Mouse (Mus musculus) liver, embryonic 12.5 days (tissue): ENCODE results near the gene Slc46a1. TPM values are rescaled to one million over a fixed set of nuclear protein-coding genes. Genes with fewer than 3 reads are reported as not detected.
A peak's percentile ranks its signal among the peaks of the same experiment; 100 is the strongest.

Experiments
- ATAC-seq: fragments of 200-750 bp; cut with Nextera tagmentation; 2 replicates; pipeline ENCODE4 v1.8.0; 2017; ENCODE audit warnings: moderate number of reproducible peaks, mild to moderate bottlenecking, moderate library complexity
- H3K27ac ChIP-seq: fragments of 300-500 bp; sonication (generic); 2 replicates; pipeline ENCODE4 v1.5.1; 2016; ENCODE audit warnings: mild to moderate bottlenecking
- H3K27me3 ChIP-seq: fragments of 300-500 bp; sonication (generic); replicated peaks from 2 replicates; pipeline ENCODE4 v1.6.1; 2016; ENCODE audit warnings: mild to moderate bottlenecking, moderate library complexity
- H3K36me3 ChIP-seq: fragments of 300-500 bp; sonication (generic); 2 replicates; pipeline ENCODE4 v1.6.1; 2016; ENCODE audit warnings: mild to moderate bottlenecking, moderate library complexity
- H3K4me1 ChIP-seq: fragments of 300-500 bp; sonication (generic); 2 replicates; pipeline ENCODE4 v1.6.1; 2016
- H3K4me2 ChIP-seq: fragments of 300-500 bp; sonication (generic); 2 replicates; pipeline ENCODE4 v1.6.1; 2016; ENCODE audit warnings: mild to moderate bottlenecking, moderate library complexity
- H3K4me3 ChIP-seq: fragments of 300-500 bp; sonication (generic); 2 replicates; pipeline ENCODE4 v1.5.1; 2016; ENCODE audit warnings: mild to moderate bottlenecking, moderate library complexity
- H3K9ac ChIP-seq: fragments of 300-500 bp; sonication (generic); 2 replicates; pipeline ENCODE4 v1.6.1; 2016; ENCODE audit warnings: mild to moderate bottlenecking, moderate library complexity
- H3K9me3 ChIP-seq: fragments of 300-500 bp; sonication (generic); replicated peaks from 2 replicates; pipeline ENCODE4 v1.6.1; 2016; ENCODE audit warnings: mild to moderate bottlenecking, moderate library complexity
- WGBS: fragments of 180-500 bp; shearing (Covaris S2); methylation state at CpG from one replicate; pipeline ENCODE4 v1.1.7; 2016; ENCODE audit not compliant: insufficient replicate concordance; 5-methylcytosine and 5-hydroxymethylcytosine counted together
- polyA plus RNA-seq: library from polyadenylated mRNA; unstranded; fragments of >200 nt; fragmentation: Nextera tagmentation; extraction: Ambion mirVana; gene quantifications from 2 replicates; pipeline ENCODE4 v1.2.1, GENCODE M21; 2016

Gene Slc46a1
- polyA plus RNA-seq, 1 experiment from 2014 or later = 6.3 TPM

GRCm38 (mm10) chr11:78512025-78512957, 46.8 kb downstream of the Slc46a1 start, which contains the start of the genes Tmem199 and Poldip2:
Tmem199 (minus strand) TSS chr11:78512172.
Poldip2 (plus strand) TSS chr11:78512193.
- under 1% methylated on average over 67 of the region's 67 CpGs for WGBS
- H3K4me2 ChIP-seq = peak within 1 kb of the TSS; percentile 92
- H3K27ac ChIP-seq = peak within 1 kb of the TSS; percentile 84
- ATAC-seq = peak; percentile 95
- peaks cover 62% of the 10 kb centered on the region for H3K36me3 ChIP-seq
- peak within 1 kb of the TSS; percentile 86 for H3K4me3 ChIP-seq
- H3K27me3 ChIP-seq = no peaks in the 10 kb centered on the region
- peaks cover 25% of the 10 kb centered on the region for H3K4me1 ChIP-seq
- H3K9ac ChIP-seq = peak within 1 kb of the TSS; percentile 95
- no peaks in the 10 kb centered on the region for H3K9me3 ChIP-seq

DNA sequence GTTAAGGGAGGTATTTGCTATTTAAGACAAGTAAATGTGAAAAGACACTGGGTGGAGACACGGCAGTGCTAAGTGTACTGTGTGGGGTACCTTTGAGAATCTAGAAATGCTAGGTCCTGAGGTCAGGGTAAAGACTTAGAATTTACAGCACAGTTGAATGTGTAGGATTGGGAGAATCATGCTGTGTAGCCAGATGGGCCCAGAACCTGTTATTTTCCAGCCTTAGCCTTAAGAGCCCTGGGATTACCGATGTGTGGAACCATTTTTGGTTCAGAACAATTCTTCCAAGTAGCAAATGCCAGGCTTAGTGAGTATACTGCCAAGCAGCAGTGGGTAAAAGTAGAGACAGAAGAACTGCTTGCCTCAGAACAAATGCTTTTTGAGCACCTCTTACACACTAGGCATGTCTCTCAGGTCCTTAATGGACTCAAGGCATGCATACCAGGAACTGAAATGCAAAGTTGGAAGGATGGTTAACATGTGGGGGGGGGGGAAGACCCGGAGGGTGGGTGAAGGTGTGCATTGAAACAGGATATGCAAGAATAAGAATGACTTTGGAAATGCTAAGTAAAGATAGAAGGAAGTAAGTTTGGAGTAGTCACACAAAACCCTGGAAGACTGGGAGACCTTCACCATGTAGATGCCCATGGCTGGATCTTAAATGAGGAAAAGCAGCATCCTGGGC, 47.8 kb downstream of the Slc46a1 start:
- Histone ChIP-seq H3K4me1 (peaks cover 25% of the 10 kb centered on the region), H3K27me3 (no peaks in the 10 kb centered on the region), H3K4me2 (peak overlapping the region; percentile 92), H3K9me3 (no peaks in the 10 kb centered on the region), H3K27ac (0 out of 2 replicates have a peak overlapping the region, but pooled peaks have one; percentile 84), H3K9ac (peak overlapping the region; percentile 95), H3K36me3 (peaks cover 62% of the 10 kb centered on the region), H3K4me3 (peak overlapping the region; percentile 86)
- WGBS = 63% methylated on average over 3 of the region's 3 CpGs
- ATAC-seq = no peak

DNA sequence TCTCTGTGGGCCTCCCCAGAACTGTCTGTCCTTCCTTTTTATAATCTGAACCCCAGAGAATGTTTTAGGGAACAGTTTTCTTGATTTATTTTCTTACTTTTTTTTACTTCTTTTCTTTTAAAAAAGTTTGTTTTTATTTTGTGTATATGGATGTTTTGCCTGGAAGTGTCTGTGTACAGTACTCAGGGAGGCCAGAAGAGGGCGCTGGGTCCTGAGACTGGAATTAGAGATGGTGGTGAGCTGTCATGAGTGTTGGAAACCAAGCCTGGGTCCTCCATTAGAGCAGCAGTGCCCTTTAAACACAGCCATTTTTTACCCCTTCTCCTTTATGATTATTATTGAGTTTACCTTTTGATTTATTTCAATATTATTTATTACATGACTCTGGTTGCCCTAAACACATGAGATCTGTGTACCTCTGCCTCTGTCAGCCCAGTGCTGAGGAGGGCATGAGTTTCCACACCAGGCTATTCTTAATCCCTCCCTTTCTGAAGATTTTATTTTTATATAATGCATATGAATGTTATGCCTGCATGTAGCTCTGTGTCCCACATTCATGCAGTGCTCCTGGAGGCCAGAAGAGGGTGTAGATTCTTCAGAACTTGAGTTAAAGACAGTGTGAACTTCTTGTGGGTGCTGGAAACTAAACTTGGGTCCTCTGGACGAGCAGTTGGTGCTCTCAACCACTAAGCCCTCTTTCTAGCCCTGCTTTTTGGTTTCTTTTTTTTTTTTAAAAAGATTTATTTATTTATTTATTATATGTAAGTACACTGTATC, 50.2 kb downstream of the Slc46a1 start:
- no peaks in the 10 kb centered on the region for H3K27me3 ChIP-seq
- no peak overlapping the region for H3K27ac ChIP-seq
- WGBS = 44% methylated on average over 2 of the region's 2 CpGs
- no peak for ATAC-seq
- H3K4me1 ChIP-seq = peaks cover 24% of the 10 kb centered on the region
- H3K4me3 ChIP-seq = no peak overlapping the region
- H3K36me3 ChIP-seq = peaks cover 67% of the 10 kb centered on the region
- no peaks in the 10 kb centered on the region for H3K9me3 ChIP-seq
- H3K4me2 ChIP-seq = no peak overlapping the region
- no peak overlapping the region for H3K9ac ChIP-seq

DNA sequence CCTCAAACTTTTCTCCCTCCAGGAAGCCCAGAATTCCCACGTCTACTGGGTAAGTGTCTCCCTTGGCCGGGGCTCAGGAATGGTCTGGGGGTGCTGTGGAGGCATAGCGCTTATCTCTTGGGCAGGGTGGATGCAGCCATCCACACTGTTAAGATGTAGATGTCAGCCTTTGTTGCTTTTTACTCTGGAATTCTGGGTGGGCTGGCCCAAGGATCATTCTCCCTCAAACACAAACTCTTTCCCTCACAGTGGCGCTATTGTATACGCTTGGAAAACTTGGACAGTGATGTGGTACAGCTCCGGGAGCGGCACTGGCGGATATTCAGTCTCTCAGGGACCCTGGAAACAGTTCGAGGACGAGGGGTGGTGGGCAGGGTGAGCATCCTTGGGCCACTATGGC, 53.4 kb downstream of the Slc46a1 start:
- H3K9me3 ChIP-seq = no peaks in the 10 kb centered on the region
- no peaks in the 10 kb centered on the region for H3K27me3 ChIP-seq
- H3K4me1 ChIP-seq = no peaks in the 10 kb centered on the region
- H3K36me3 ChIP-seq = peaks cover 95% of the 10 kb centered on the region
- no peak overlapping the region for H3K27ac ChIP-seq
- no peak overlapping the region for H3K4me3 ChIP-seq
- H3K4me2 ChIP-seq = no peak overlapping the region
- no peak for ATAC-seq
- no peak overlapping the region for H3K9ac ChIP-seq
- 86% methylated on average over 10 of the region's 10 CpGs for WGBS

Other genes starting within 250 kb of the Slc46a1 start
- gene Sdf2, start 220.0 kb upstream of the Slc46a1 start, polyA plus RNA-seq = 29.7 and 30.7 TPM in 2 replicates
- gene Supt6, start 219.7 kb upstream of the Slc46a1 start, polyA plus RNA-seq = 20.2 and 20.3 TPM in 2 replicates
- 52.1 and 53.8 TPM in 2 replicates for gene 2610507B11Rik, start 203.9 kb upstream of the Slc46a1 start, polyA plus RNA-seq
- 0.22 and 0.23 TPM in 2 replicates for gene BC030499, start 174.9 kb upstream of the Slc46a1 start, polyA plus RNA-seq
- gene Spag5, start 164.2 kb upstream of the Slc46a1 start, polyA plus RNA-seq = 38.6 and 40.0 TPM in 2 replicates
- 4.7 and 5.1 TPM in 2 replicates for gene Aldoc, start 142.7 kb upstream of the Slc46a1 start, polyA plus RNA-seq
- gene Pigs, start 137.3 kb upstream of the Slc46a1 start, polyA plus RNA-seq = 40.8 and 42.6 TPM in 2 replicates
- gene Unc119, start 122.2 kb upstream of the Slc46a1 start, polyA plus RNA-seq = 46.5 and 50.4 TPM in 2 replicates
- not detected in 2 replicates for gene Foxn1, start 79.1 kb upstream of the Slc46a1 start, polyA plus RNA-seq
- 0.05 TPM in 1 of 2 replicates, not detected in the other for gene Slc13a2, start 43.5 kb upstream of the Slc46a1 start, polyA plus RNA-seq
- gene Sarm1, start 32.1 kb downstream of the Slc46a1 start, polyA plus RNA-seq = 0.25 and 0.38 TPM in 2 replicates
- 206 and 223 TPM in 2 replicates for gene Vtn, start 33.4 kb downstream of the Slc46a1 start, polyA plus RNA-seq
- gene Sebox, start 37.8 kb downstream of the Slc46a1 start, polyA plus RNA-seq = 0.12 TPM in 1 of 2 replicates, not detected in the other
- gene Tmem199, start 46.5 kb downstream of the Slc46a1 start, polyA plus RNA-seq = 40.6 and 41.7 TPM in 2 replicates
- 96.0 and 96.7 TPM in 2 replicates for gene Poldip2, start 46.5 kb downstream of the Slc46a1 start, polyA plus RNA-seq
- 22.3 and 22.6 TPM in 2 replicates for gene Tnfaip1, start 70.6 kb downstream of the Slc46a1 start, polyA plus RNA-seq
- gene Ift20, start 70.7 kb downstream of the Slc46a1 start, polyA plus RNA-seq = 81.7 and 84.7 TPM in 2 replicates
- gene Tmem97, start 85.1 kb downstream of the Slc46a1 start, polyA plus RNA-seq = 111 and 128 TPM in 2 replicates
- gene Nlk, start 231.7 kb downstream of the Slc46a1 start, polyA plus RNA-seq = 7.6 and 8.6 TPM in 2 replicates